Mouse (Mus musculus): ENCODE data around the gene Tm4sf5. TPM values are rescaled to one million over a fixed set of nuclear protein-coding genes. Genes with fewer than 3 reads are reported as not detected.

The Tm4sf5 gene
- total RNA-seq, 2 experiments from 2014 or later = 1.4 to 2.4 TPM

GRCm38 (mm10) chr11:70541415-70541814 lies 36.4 kb downstream of the Tm4sf5 start:
- DNase-seq = no peak

DNA sequence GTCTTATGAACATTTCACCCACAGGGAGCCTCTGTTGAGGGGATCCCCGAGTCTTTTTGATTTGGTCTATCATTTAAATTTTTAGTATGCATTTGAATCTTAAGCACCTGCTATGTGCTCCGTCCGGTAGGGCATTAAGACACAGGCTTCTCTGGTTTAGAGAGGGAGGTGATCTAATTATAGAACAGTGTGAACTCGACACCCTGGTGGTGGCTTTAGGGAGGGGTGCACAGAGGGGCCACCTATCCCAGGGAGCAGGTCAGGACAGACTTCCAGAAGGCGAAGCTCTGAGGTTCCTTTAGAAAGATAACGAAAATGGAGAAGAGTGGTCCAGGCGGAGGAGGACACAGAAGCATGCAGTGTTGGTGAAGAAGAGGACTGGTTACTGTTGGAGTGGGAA lies 39.5 kb downstream of the Tm4sf5 start:
- DNase-seq = no peak

DNA sequence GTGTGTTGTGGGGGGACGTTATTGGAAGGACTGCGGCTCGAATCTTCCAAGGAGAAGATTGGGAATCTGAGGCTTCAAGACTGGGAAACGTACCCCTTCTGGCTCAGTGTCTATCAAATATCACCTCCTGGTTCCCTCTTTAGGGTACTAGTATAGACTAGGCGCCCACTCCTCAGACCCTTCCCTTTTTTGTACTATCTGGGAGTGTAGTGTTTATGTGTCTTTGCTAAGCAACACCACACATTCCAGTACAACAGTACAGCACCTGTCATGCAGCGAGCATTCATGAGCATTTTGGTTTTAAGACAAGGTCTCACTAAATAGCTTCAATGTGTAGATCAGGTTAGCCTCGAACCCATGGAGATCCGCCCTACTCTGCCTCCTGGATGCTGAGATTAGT lies 46.5 kb downstream of the Tm4sf5 start:
- no peak for DNase-seq

DNA sequence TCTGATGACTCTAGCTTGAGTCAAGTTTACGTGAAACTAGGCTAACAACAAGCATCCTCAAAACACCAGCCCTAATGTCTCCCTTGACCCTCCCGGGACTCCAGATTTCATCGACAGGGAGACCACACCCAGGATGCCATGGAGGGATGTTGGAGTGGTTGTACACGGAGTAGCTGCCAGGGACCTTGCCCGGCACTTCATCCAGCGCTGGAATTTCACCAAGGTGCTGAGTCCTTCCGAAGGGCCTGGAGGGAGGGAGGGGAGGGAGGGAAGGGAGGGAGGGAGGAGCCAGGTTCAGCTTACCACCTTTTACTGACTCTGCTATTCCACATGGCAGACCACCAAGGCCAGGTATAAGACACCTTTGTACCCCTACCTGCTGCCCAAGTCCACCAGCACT lies 48.9 kb downstream of the Tm4sf5 start:
- no peak for DNase-seq

- no peak for DNase-seq
Observed at GRCm38 (mm10) chr11:70557545-70557944, 52.5 kb downstream of the Tm4sf5 start.

Other genes with a start within 250 kb of the Tm4sf5 start
- 1 to 10 TPM; 1.6 to 1.9 TPM for gene Alox12, start 249.9 kb upstream of the Tm4sf5 start, total RNA-seq (2021)
- not detected for gene Alox12e, start 182.6 kb upstream of the Tm4sf5 start, total RNA-seq (2021)
- 1 to 10 TPM; 4.0 to 7.2 TPM for gene Alox15, start 153.2 kb upstream of the Tm4sf5 start, total RNA-seq (2021)
- gene Pelp1, start 95.2 kb upstream of the Tm4sf5 start, total RNA-seq (2021) = 10 to 100 TPM; 19.0 to 19.3 TPM
- gene Arrb2, start 72.6 kb upstream of the Tm4sf5 start, total RNA-seq (2021) = 10 to 100 TPM; 11.3 to 12.5 TPM
- 1 to 10 TPM; 7.5 to 8.2 TPM for gene Med11, start 53.3 kb upstream of the Tm4sf5 start, total RNA-seq (2021)
- 1 to 10 TPM; 1.7 to 2.8 TPM for gene Zmynd15, start 45.8 kb upstream of the Tm4sf5 start, total RNA-seq (2021)
- gene Cxcl16, start 45.3 kb upstream of the Tm4sf5 start, total RNA-seq (2021) = 1 to 10 TPM; 8.3 to 9.9 TPM
- gene Vmo1, start 9.4 kb downstream of the Tm4sf5 start, total RNA-seq (2021) = not detected
- gene Gltpd2, start 14.0 kb downstream of the Tm4sf5 start, total RNA-seq (2021) = not detected
- 100 to 1,000 TPM; 226 to 256 TPM for gene Psmb6, start 20.1 kb downstream of the Tm4sf5 start, total RNA-seq (2021)
- not detected for gene Gm40193, start 27.7 kb downstream of the Tm4sf5 start, total RNA-seq (2021)
- 1 to 10 TPM; 5.9 to 6.1 TPM for gene Pld2, start 34.8 kb downstream of the Tm4sf5 start, total RNA-seq (2021)
- 10 to 100 TPM; 41.3 to 48.0 TPM for gene Mink1, start 57.6 kb downstream of the Tm4sf5 start, total RNA-seq (2021)
- not detected for gene 4930544D05Rik, start 110.6 kb downstream of the Tm4sf5 start, total RNA-seq (2021)
- not detected for gene Chrne, start 114.0 kb downstream of the Tm4sf5 start, total RNA-seq (2021)
- gene Gp1ba, start 133.9 kb downstream of the Tm4sf5 start, total RNA-seq (2021) = under 1 TPM; 0.21 to 0.35 TPM
- gene Rnf167, start 142.0 kb downstream of the Tm4sf5 start, total RNA-seq (2021) = 10 to 100 TPM; 51.4 to 63.0 TPM
- gene Slc25a11, start 142.2 kb downstream of the Tm4sf5 start, total RNA-seq (2021) = 100 to 1,000 TPM; 619 to 711 TPM
- 100 to 1,000 TPM; 303 to 305 TPM for gene Pfn1, start 149.4 kb downstream of the Tm4sf5 start, total RNA-seq (2021)
- 1,000 to 10,000 TPM; 1,596 to 1,839 TPM for gene Eno3, start 152.0 kb downstream of the Tm4sf5 start, total RNA-seq (2021)
- gene Spag7, start 164.2 kb downstream of the Tm4sf5 start, total RNA-seq (2021) = 10 to 100 TPM; 89.3 to 93.9 TPM
- 10 to 100 TPM; 34.0 to 36.9 TPM for gene Camta2, start 182.9 kb downstream of the Tm4sf5 start, total RNA-seq (2021)
- 1 to 10 TPM; 6.1 to 7.7 TPM for gene Inca1, start 194.9 kb downstream of the Tm4sf5 start, total RNA-seq (2021)
- 100 to 1,000 TPM; 469 to 485 TPM for gene Kif1c, start 195.3 kb downstream of the Tm4sf5 start, total RNA-seq (2021)